Mouse (Mus musculus) cortical plate, adult 2 months (tissue): ENCODE measurements around the gene Elmo3. TPM values are rescaled to one million over a fixed set of nuclear protein-coding genes. Genes with fewer than 3 reads are reported as not detected.
"Not testable (repeated sequence)": the region's sequence is repeated elsewhere in the genome, so short reads cannot be mapped to it uniquely, and the experiment has no call there.

ENCODE experiments used
- H3K27ac ChIP-seq: fragments of 200-500 bp; 2 replicates; pipeline ENCODE4 v1.5.1; 2012; ENCODE audit warnings: low read length, control low read depth, inconsistent platforms; ENCODE audit not compliant: insufficient read depth
- H3K4me1 ChIP-seq: fragments of 200-500 bp; 2 replicates; pipeline ENCODE4 v1.6.1; 2011; ENCODE audit warnings: low read length; ENCODE audit not compliant: control insufficient read depth, insufficient read depth
- H3K4me3 ChIP-seq: fragments of 200-500 bp; 2 replicates; pipeline ENCODE4 v1.5.1; 2011; ENCODE audit warnings: mild to moderate bottlenecking, low read length, control low read depth; ENCODE audit not compliant: insufficient read depth
- CTCF ChIP-seq: fragments of 200-500 bp; IDR thresholded peaks from 2 replicates; pipeline ENCODE4 v1.5.1; 2011; ENCODE audit warnings: mild to moderate bottlenecking, control low read depth, low read length; ENCODE audit not compliant: insufficient read depth; ENCODE audit errors: extremely low read depth
- POLR2A ChIP-seq: fragments of 200-500 bp; IDR thresholded peaks from 2 replicates; pipeline ENCODE4 v1.6.1; 2011; ENCODE audit warnings: mild to moderate bottlenecking, low read length, control low read depth; ENCODE audit not compliant: insufficient read depth; ENCODE audit errors: extremely low read depth
- polyA plus RNA-seq: library from polyadenylated mRNA; depleted of rRNA; stranded (reverse); fragments of >200 nt; gene quantifications from 2 replicates; pipeline ENCODE4 v1.2.3, GENCODE M21; 2012

The Elmo3 gene
- polyA plus RNA-seq, 1 experiment: 2.9 TPM

DNA sequence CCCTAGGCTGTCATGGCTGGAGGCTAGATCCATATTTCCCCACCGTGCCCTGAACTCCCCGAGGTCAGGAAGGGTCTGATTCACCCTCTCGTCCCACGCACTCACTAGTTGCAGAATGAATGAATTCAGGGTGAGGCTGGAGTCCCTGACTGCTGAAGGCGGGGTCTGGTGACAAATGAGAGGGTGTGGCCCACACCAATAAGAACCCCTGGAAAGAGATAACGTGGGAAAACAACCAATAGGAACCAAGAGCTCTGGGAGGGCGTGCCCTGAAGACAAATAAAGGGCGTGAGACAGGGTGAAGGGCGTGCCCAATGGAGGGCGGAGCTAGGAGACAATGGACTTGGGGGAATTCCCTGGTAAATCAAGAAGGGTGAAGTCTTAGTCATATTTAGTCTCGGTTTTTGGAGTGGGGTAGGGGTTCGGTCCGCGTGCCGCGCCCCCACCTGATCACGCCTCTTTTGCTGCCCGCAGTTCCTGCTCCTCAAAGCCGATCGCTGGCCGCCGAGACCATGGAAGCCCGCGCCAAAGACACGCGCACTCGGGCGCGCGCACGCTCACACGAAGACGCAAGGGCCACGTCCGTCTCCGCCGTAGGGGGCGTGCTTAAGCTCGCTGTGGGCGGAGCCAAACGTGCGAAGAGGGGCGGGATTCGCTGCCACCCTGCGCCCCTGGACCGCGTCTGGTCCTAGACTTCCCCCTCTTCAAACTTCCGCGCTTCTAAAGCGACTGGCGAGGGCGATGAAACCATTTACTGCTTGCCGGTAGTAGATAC, 16.3 kb upstream of the Elmo3 start:
- Histone ChIP-seq H3K4me3 (peak overlapping the region; percentile 43), H3K4me1 (peaks cover 2% of the 10 kb centered on the region; the same call in 1 of the 2 replicates), H3K27ac (peak overlapping the region; percentile 18; the same call in 1 of the 2 replicates)
- no peak for TF ChIP-seq CTCF
- TF ChIP-seq POLR2A: peak; percentile 58; the same call in 1 of the 2 replicates

DNA sequence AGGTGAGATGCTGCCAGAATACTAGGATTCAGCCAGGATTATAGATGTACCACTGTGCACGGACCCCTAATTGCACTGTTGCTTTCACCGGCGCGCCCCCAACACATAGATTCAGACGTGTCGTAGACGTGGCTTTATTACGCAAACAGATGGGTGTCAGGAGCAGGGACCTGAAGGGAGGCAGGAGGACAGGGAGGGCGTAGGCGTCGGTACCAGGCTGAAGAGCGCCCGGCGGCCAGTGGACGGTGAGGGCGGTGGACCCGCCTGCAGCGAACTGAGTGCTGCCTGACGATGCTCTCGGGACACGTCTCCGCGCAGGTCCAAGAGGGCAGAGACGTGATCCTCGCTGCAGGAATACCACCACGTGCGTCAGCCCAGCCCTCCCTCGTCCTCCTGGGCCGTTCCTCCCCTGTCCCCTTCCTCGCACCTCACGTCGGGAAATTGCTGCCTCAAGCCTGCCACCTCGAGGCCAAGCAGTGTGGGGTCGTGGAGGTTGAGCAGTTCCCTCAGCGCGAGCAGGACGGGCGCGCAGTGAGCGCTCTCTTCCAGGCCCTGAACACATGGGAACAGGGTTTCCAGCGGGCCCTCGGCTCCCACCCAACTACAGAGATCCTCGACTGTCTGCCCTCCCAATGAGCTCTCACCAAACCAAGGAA, 15.5 kb upstream of the Elmo3 start, which contains the start of gene 4931428F04Rik:
Gene 4931428F04Rik, minus strand, starts transcription at position 60 of the 656 bp plus-strand sequence.
- Histone ChIP-seq H3K4me1 (peaks cover 2% of the 10 kb centered on the region; the same call in 1 of the 2 replicates), H3K27ac (peak within 1 kb of the TSS; percentile 18; the same call in 1 of the 2 replicates), H3K4me3 (peak within 1 kb of the TSS; percentile 43)
- no peak for TF ChIP-seq POLR2A
- peak; percentile 42; the same call in 1 of the 2 replicates for TF ChIP-seq CTCF

DNA sequence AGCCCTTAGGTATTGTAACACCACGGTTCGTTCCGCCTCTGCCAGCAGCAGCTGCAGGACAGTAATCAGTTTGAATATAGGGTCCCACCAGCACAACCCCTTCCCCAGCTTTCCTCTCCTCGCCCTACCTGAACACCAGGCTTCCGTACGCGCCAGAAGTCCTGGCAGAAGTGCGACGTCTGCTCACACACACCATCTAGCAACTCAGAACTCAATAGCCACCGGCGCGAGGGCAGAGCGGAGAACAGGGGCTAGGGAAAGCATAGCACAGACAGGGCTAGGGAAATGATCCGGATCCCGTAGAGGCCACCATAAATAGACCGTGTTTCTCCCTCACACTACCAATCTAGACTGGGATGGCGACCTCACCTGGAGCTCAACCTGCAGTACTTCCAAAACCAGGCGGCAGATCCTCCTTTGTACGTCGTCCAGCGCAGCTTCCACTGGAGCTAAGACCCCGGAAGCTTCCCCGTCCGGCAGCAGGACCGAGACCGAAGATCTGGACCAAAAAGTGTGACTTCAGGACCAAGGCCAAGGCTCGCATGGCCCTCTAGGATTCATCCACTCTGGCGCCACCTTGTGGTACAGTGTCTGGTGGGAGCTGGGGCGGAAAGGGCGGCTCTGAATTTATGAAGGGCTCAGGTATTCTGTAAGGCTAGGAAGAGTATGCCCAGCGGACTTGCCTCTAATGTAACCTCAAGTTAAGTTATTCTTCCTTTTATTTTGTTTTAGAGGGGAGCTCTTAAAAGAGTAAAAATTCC, 14.7 kb upstream of the Elmo3 start:
- H3K4me3 ChIP-seq: no peak overlapping the region; the same call in 1 of the 2 replicates
- no peak for TF ChIP-seq POLR2A
- peak; percentile 71 for TF ChIP-seq CTCF
- H3K27ac ChIP-seq: no peak overlapping the region
- peaks cover 2% of the 10 kb centered on the region; the same call in 1 of the 2 replicates for H3K4me1 ChIP-seq

DNA sequence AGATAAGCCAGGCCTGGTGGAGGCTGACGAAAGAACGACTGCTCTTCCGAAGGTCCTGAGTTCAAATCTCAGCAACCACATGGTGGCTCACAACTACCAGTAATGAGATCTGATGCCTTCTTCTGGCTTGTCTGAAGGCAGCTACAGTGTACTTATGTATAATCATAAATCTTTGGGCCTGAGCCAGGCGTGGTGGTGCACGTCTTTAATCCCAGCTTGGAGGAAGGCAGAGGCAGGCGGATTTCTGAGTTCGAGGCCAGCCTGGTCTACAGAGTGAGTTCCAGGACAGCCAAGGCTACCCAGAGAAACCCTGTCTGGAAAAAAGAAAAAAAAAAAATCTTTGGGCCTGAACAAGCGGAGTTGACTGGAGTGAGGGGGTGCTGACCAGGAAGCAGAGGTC, 14.0 kb upstream of the Elmo3 start:
- H3K27ac ChIP-seq, H3K4me3 ChIP-seq, H3K4me1 ChIP-seq: not testable (repeated sequence)

DNA sequence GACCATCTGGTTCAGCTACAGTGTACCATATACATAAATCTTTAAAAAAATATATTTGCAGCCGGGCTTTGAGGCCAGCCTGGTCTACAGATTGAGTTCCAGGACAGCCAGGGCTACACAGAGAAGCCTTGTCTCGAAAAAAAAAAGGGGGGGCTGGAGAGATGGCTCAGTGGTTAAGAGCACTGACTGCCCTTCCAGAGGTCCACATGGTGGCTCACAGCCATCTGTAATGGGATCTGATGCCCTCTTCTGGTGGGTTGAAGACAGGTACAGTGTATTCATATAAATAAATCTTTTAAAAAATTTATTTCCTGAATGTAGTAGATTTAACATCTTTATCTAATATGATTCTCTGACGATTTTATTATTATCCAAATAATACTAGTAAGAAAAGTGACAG, 13.6 kb upstream of the Elmo3 start:
- not testable (repeated sequence) for H3K4me1 ChIP-seq, H3K27ac ChIP-seq, H3K4me3 ChIP-seq
- 0 out of 2 replicates have a peak, but pooled peaks have one; percentile 3 for TF ChIP-seq CTCF

DNA sequence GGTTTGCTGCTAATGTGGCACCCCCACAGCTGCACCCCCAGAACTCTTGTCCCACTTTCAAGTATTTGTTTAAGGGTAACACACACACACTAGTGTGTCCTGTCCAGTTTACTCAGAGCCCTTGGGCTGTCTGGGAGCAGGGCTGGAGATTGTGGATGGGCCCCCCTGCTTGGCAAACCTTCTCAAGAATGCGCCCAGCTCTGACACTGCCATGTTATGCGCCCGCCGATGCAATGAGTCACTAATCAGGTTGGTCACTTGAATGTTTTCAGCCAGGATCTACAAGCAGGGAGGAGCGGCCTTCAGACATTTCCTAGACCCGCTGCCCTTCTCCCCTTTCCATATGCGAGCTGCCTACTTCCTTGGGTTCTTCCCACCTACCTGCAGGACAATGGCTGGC, 12.9 kb upstream of the Elmo3 start:
- peaks cover 2% of the 10 kb centered on the region; the same call in 1 of the 2 replicates for H3K4me1 ChIP-seq
- no peak overlapping the region for H3K27ac ChIP-seq

DNA sequence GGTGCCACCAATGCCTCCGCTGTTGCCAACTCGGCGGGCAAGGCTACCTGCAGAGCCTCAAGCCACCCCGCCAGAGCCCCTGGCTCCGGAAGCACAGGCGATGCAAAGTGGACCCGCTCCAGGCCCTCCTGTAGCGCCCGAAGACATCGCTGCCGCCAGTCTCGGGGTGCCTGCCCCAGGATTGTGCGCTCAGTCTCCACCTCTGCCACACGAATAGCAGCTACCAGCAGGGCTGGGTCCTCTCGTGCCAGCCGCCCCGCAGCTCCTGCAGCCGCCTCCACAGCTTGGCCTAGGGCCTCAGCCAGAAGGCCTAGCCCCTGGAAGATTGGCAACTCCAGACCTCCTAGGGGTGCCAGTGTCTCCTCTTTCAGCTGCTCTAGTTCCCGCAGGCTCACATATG, 12.0 kb upstream of the Elmo3 start:
- Histone ChIP-seq H3K4me3 (no peak overlapping the region), H3K4me1 (no peaks in the 10 kb centered on the region), H3K27ac (no peak overlapping the region)
- no peak for TF ChIP-seq CTCF
- no peak for TF ChIP-seq POLR2A

More for the DNA sequence above, 12.9 kb upstream of the Elmo3 start:
- H3K4me3 ChIP-seq: no peak overlapping the region
- TF ChIP-seq CTCF (no peak), POLR2A (no peak)

DNA sequence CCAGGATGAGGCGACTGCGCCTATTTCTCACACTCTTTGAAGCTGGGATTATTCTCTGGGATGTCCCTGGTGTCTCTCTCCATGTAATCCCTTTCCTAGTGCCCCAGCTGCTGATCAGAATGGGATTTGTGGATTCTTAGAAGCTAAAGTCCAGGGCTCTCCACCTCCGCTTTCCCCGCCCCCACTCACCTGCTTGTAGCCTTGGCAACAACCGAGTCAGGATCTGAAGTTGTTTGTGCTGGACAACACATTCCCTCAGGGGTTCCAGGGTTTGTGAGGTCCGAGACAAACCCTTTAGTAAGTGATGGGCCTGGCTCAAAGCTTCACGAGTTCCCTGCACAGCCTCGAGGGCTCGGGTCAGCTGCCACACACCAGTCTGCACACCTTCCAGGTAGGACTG, 10.6 kb upstream of the Elmo3 start:
- no peak for TF ChIP-seq CTCF
- TF ChIP-seq POLR2A: no peak
- no peak overlapping the region for H3K4me3 ChIP-seq

DNA sequence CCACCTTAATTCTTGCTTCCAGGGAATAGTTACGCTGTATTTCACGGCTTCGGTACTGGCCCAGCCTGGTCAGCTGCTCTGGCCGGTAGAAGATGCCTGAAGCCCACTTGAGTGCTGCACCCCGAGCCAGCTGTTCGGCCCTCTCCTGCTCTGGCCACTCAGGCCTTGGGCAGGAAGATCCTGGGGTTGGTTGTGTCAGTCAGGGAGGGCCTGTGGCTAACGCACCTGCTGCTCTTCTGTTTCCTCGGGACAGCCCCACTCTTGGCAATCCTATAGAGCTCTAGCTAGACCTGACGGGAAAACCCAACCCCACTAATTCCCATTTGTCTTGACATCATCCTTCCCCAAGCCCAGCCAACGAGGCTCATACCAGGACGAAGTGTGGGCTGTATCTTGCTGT, 10.1 kb upstream of the Elmo3 start:
- H3K27ac ChIP-seq: no peak overlapping the region
- H3K4me1 ChIP-seq: 0 out of 2 replicates have a peak, but pooled peaks cover 2% of the 10 kb centered on the region
- no peak overlapping the region for H3K4me3 ChIP-seq
- TF ChIP-seq POLR2A (no peak), CTCF (no peak)

More for the DNA sequence above, 10.6 kb upstream of the Elmo3 start:
- Histone ChIP-seq H3K27ac (no peak overlapping the region), H3K4me1 (0 out of 2 replicates have a peak, but pooled peaks cover 2% of the 10 kb centered on the region)
